Mouse (Mus musculus) thymus, adult 2 months (tissue): Measurements from ENCODE around the gene Kcnj13. TPM values are rescaled to one million over a fixed set of nuclear protein-coding genes. Genes with fewer than 3 reads are reported as not detected.

Experiments
- DNase-seq: peaks from one replicate; pipeline ENCODE4 v3.0.0; 2021
- H3K27ac ChIP-seq: fragments of 200-500 bp; 2 replicates; pipeline ENCODE4 v1.5.1; 2012; ENCODE audit warnings: low read length, control low read depth; ENCODE audit not compliant: control insufficient read depth, insufficient read depth
- H3K27me3 ChIP-seq: fragments of 200-500 bp; 2 replicates; pipeline ENCODE4 v1.6.1; 2012; ENCODE audit warnings: mild to moderate bottlenecking, low read length, moderate library complexity, mixed read lengths; ENCODE audit not compliant: control insufficient read depth, insufficient read depth
- H3K36me3 ChIP-seq: fragments of 200-500 bp; 2 replicates; pipeline ENCODE4 v1.6.1; 2012; ENCODE audit warnings: mild to moderate bottlenecking, low read length, moderate library complexity; ENCODE audit not compliant: control insufficient read depth, insufficient read depth
- H3K4me1 ChIP-seq: fragments of 200-500 bp; replicated peaks from 2 replicates; pipeline ENCODE4 v1.6.1; 2012; ENCODE audit warnings: low read length; ENCODE audit not compliant: control insufficient read depth, insufficient read depth
- H3K4me3 ChIP-seq: fragments of 200-500 bp; 2 replicates; pipeline ENCODE4 v1.5.1; 2012; ENCODE audit warnings: mild to moderate bottlenecking, low read length, control low read depth, moderate library complexity; ENCODE audit not compliant: control insufficient read depth, insufficient read depth
- CTCF ChIP-seq: fragments of 200-500 bp; IDR thresholded peaks from 2 replicates; pipeline ENCODE4 v1.5.1; 2012; ENCODE audit warnings: mild to moderate bottlenecking, control low read depth, low read length, moderate library complexity, borderline replicate concordance; ENCODE audit not compliant: control insufficient read depth, poor library complexity, insufficient read depth; ENCODE audit errors: extremely low read depth
- POLR2A ChIP-seq: fragments of 200-500 bp; IDR thresholded peaks from 2 replicates; pipeline ENCODE4 v1.6.1; 2012; ENCODE audit warnings: mild to moderate bottlenecking, low read length, control low read depth, moderate library complexity; ENCODE audit not compliant: control insufficient read depth, poor library complexity, insufficient read depth; ENCODE audit errors: extremely low read depth
- WGBS: fragments of 180-500 bp; shearing (Covaris S2); methylation state at CpG from one replicate; pipeline ENCODE4 v1.1.7; 2018; 5-methylcytosine and 5-hydroxymethylcytosine counted together
- polyA plus RNA-seq: library from polyadenylated mRNA; depleted of rRNA; stranded (reverse); fragments of >200 nt; gene quantifications from 2 replicates; pipeline ENCODE4 v1.2.3, GENCODE M21; 2012

Kcnj13 gene
- polyA plus RNA-seq, 1 experiment: not detected

GRCm38 (mm10) chr1:87396923-87397586, 2.5 kb upstream of the Kcnj13 start:
- Histone ChIP-seq H3K4me3 (no peak overlapping the region), H3K27ac (no peak overlapping the region), H3K27me3 (no peaks in the 10 kb centered on the region), H3K4me1 (no peaks in the 10 kb centered on the region), H3K36me3 (no peaks in the 10 kb centered on the region)
- WGBS: 93% methylated on average over 7 of the region's 7 CpGs
- TF ChIP-seq CTCF (no peak), POLR2A (no peak)
- DNase-seq: no peak

GRCm38 (mm10) chr1:87393444-87394195, 909 bp downstream of the Kcnj13 start:
- Histone ChIP-seq H3K4me1 (no peaks in the 10 kb centered on the region), H3K36me3 (peaks cover 6% of the 10 kb centered on the region), H3K27me3 (no peaks in the 10 kb centered on the region), H3K27ac (no peak overlapping the region), H3K4me3 (no peak overlapping the region)
- DNase-seq: no peak
- 94% methylated on average over 3 of the region's 3 CpGs for WGBS
- TF ChIP-seq CTCF (no peak), POLR2A (no peak)

GRCm38 (mm10) chr1:87386436-87387092, 8.0 kb downstream of the Kcnj13 start:
- Histone ChIP-seq H3K27me3 (no peaks in the 10 kb centered on the region), H3K4me3 (no peak overlapping the region), H3K27ac (no peak overlapping the region), H3K4me1 (no peaks in the 10 kb centered on the region), H3K36me3 (peaks cover 6% of the 10 kb centered on the region)
- DNase-seq: no peak
- TF ChIP-seq POLR2A (no peak), CTCF (no peak)
- 95% methylated on average over 9 of the region's 9 CpGs for WGBS

GRCm38 (mm10) chr1:87381152-87381551, 13.4 kb downstream of the Kcnj13 start:
- TF ChIP-seq CTCF: no peak
- no peak for TF ChIP-seq POLR2A
- WGBS: 91% methylated on average over 3 of the region's 3 CpGs
- no peak for DNase-seq
- Histone ChIP-seq H3K27ac (no peak overlapping the region), H3K4me3 (no peak overlapping the region), H3K36me3 (peaks cover 18% of the 10 kb centered on the region; the same call in 1 of the 2 replicates), H3K27me3 (no peaks in the 10 kb centered on the region), H3K4me1 (no peaks in the 10 kb centered on the region)

GRCm38 (mm10) chr1:87379919-87380318, 14.6 kb downstream of the Kcnj13 start:
- TF ChIP-seq CTCF (no peak), POLR2A (no peak)
- Histone ChIP-seq H3K27ac (no peak overlapping the region), H3K27me3 (no peaks in the 10 kb centered on the region), H3K4me3 (no peak overlapping the region), H3K36me3 (peaks cover 18% of the 10 kb centered on the region; the same call in 1 of the 2 replicates), H3K4me1 (no peaks in the 10 kb centered on the region)
- WGBS: 96% methylated on average over 1 of the region's 1 CpGs
- DNase-seq: no peak

- peaks cover 21% of the 10 kb centered on the region; the same call in 1 of the 2 replicates for H3K36me3 ChIP-seq
- WGBS: 87% methylated on average over 3 of the region's 3 CpGs
- TF ChIP-seq POLR2A (no peak), CTCF (no peak)
These were observed 16.4 kb downstream of the Kcnj13 start for GRCm38 (mm10) chr1:87378024-87378560.

More at GRCm38 (mm10) chr1:87378024-87378560, 16.4 kb downstream of the Kcnj13 start:
- Histone ChIP-seq H3K27me3 (no peaks in the 10 kb centered on the region), H3K4me1 (no peaks in the 10 kb centered on the region), H3K4me3 (no peak overlapping the region), H3K27ac (no peak overlapping the region)
- no peak for DNase-seq
